Mouse (Mus musculus) C2C12 (cell line): ENCODE results near the gene E130308A19Rik.

ENCODE experiments used
- CEBPB ChIP-seq: IDR thresholded peaks from one replicate; pipeline ENCODE4 v1.6.1; 2011; ENCODE audit warnings: low read depth, mild to moderate bottlenecking, control low read depth, moderate library complexity
- CTCF ChIP-seq: IDR thresholded peaks from one replicate; pipeline ENCODE4 v1.5.1; 2011; ENCODE audit not compliant: control insufficient read depth, insufficient read depth, insufficient read length
- FOSL1 ChIP-seq: IDR thresholded peaks from one replicate; pipeline ENCODE4 v1.8.0; 2011; ENCODE audit warnings: mild to moderate bottlenecking, low read length; ENCODE audit not compliant: poor library complexity, insufficient read depth, severe bottlenecking
- MAX ChIP-seq: IDR thresholded peaks from one replicate; pipeline ENCODE4 v1.6.1; 2011; ENCODE audit warnings: mild to moderate bottlenecking, control low read depth
- MYOD1 ChIP-seq: IDR thresholded peaks from one replicate; pipeline ENCODE4 v1.6.1; 2011; ENCODE audit warnings: low read depth; ENCODE audit not compliant: control insufficient read depth, insufficient read length
- MYOG ChIP-seq: IDR thresholded peaks from one replicate; pipeline ENCODE4 v1.6.1; 2011; ENCODE audit not compliant: control insufficient read depth, insufficient read length; ENCODE audit errors: extremely low read depth
- USF1 ChIP-seq: IDR thresholded peaks from one replicate; pipeline ENCODE4 v1.6.1; 2011; ENCODE audit warnings: low read depth, mild to moderate bottlenecking, control low read depth, moderate library complexity

- TF ChIP-seq CTCF (no peak), MAX (no peak), MYOD1 (no peak), MYOG (no peak), USF1 (no peak), FOSL1 (no peak), CEBPB (no peak)
Observed at GRCm38 (mm10) chr4:59767717-59768116, 141.7 kb downstream of the E130308A19Rik start.
